Mouse (Mus musculus) stomach, postnatal 0 days (tissue): ENCODE results near the gene Mast1.

Experiments used
- CTCF ChIP-seq: IDR thresholded peaks from 2 replicates; pipeline ENCODE4 v1.5.1; 2016; ENCODE audit warnings: antibody characterized with exemption, low read depth, mild to moderate bottlenecking, moderate library complexity
- EP300 ChIP-seq: optimal IDR thresholded peaks from 2 replicates; pipeline ENCODE3; 2016; ENCODE audit warnings: antibody characterized with exemption

GRCm38 (mm10) chr8:84975434-84975833 lies 38.3 kb upstream of the Mast1 start:
- TF ChIP-seq CTCF (peak; percentile 94), EP300 (no peak)
